Mouse (Mus musculus) cerebellum, adult 2 months (tissue): ENCODE measurements around the gene Npas1.

ENCODE experiments used
- CTCF ChIP-seq: fragments of 200-500 bp; IDR thresholded peaks from 2 replicates; pipeline ENCODE4 v1.5.1; 2011; ENCODE audit warnings: low read depth, mild to moderate bottlenecking, control low read depth, low read length, moderate library complexity, borderline replicate concordance; ENCODE audit not compliant: insufficient read depth
- POLR2A ChIP-seq: fragments of 200-500 bp; IDR thresholded peaks from 2 replicates; pipeline ENCODE4 v1.6.1; 2011; ENCODE audit warnings: low read length, control low read depth, borderline replicate concordance; ENCODE audit not compliant: insufficient read depth

DNA sequence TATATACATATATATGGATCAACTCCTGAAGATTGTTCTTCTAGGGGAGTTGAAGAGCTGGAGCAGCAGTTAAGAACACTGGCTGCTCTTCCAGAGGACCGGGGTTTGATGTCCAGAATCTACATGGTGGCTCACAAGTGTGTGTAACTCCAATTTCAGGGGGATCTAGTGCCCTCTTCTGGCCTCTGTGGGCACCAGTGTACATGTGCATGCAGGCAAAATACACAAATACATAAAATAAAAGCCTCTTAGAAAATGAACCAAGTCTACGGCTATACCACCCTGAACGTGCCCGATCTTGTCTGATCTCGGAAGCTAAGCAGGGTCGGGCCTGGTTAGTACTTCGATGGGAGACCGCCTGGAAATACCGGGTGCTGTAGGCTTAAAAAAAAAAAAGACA is 6.0 kb downstream of the Npas1 start:
- TF ChIP-seq POLR2A (no peak), CTCF (no peak)
